Comparison of ENCODE assay signal across 11 mouse cellular contexts in the genomic region with DNA sequence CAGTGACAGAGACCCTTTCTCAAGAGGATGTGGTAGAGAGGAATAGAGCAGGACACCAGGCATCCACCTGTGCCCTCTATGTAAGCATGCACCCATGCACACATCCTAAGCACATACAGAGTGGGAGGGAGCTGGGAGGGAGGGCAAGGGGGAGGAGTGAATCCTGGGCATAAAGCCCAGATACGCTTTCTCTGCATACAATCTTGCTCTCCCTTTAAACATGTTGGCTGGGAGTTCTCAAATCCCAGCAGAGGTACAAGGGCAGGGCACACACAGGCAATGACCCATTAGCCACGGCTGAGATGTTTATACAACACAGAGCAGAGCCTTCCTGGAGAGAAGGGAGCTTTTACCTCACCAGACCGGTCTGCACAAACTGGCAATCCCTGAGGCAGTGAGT. TPM values are rescaled to one million over a fixed set of nuclear protein-coding genes. Genes with fewer than 3 reads are reported as not detected.
A peak's percentile ranks its signal among the peaks of the same experiment; 100 is the strongest.
DNase-seq lines count a peak whose midpoint lies in the region; ATAC-seq lines count a peak whose summit lies in the region.
"Had no signal": no experiment of that assay in that cellular context is flagged by ENCODE, and none has a peak within 500 bp of the region (broad histone marks: within the 10 kb centered on the region; RNA-seq: fewer than 3 reads in every experiment).

No protein-coding gene starts in this region.

- H3K36me3 ChIP-seq in midbrain, embryonic 13.5 days = no peaks in the 10 kb centered on the region
- no peaks in the 10 kb centered on the region for H3K36me3 ChIP-seq in midbrain, embryonic 15.5 days (replicated peaks)
- H3K36me3 ChIP-seq in stomach, embryonic 16.5 days (ENCODE audit: control insufficient read depth, insufficient read depth, low read length) = no peaks in the 10 kb centered on the region
- H3K36me3 ChIP-seq: heart, embryonic 10.5 days had no signal

- 42% methylated on average over 3 of the region's 3 CpGs for WGBS in midbrain, embryonic 13.5 days
- 38% methylated on average over 3 of the region's 3 CpGs for WGBS in midbrain, embryonic 15.5 days
- WGBS in stomach, embryonic 16.5 days = 4% methylated on average over 3 of the region's 3 CpGs

- peak; percentile 59; the same call in 1 of the 2 replicates for ATAC-seq in frontal cortex, adult (ENCODE audit: low TSS enrichment)
- peak; percentile 37; the same call in 1 of the 2 replicates for ATAC-seq in midbrain, embryonic 13.5 days
- ATAC-seq in midbrain, embryonic 15.5 days (replicated peaks) = no peak
- peak; percentile 81; the same call in 1 of the 2 replicates for ATAC-seq in stomach, embryonic 16.5 days (ENCODE audit: insufficient read depth, low FRiP score)

- H3K4me1 ChIP-seq in midbrain, embryonic 13.5 days (replicated peaks) = peaks cover 10% of the 10 kb centered on the region
- H3K4me1 ChIP-seq in midbrain, embryonic 15.5 days = 0 out of 2 replicates have a peak, but pooled peaks cover 6% of the 10 kb centered on the region
- peaks cover 28% of the 10 kb centered on the region for H3K4me1 ChIP-seq in stomach, embryonic 16.5 days (ENCODE audit: control insufficient read depth, insufficient read depth, low read length)

- no peak overlapping the region for H3K4me2 ChIP-seq in midbrain, embryonic 13.5 days (replicated peaks)
- H3K4me2 ChIP-seq in midbrain, embryonic 15.5 days = no peak overlapping the region
- no peak overlapping the region for H3K4me2 ChIP-seq in stomach, embryonic 16.5 days (ENCODE audit: low read depth, low read length)

- H3K4me3 ChIP-seq in midbrain, embryonic 13.5 days (replicated peaks) = no peak overlapping the region
- H3K4me3 ChIP-seq in midbrain, embryonic 15.5 days = no peak overlapping the region
- H3K4me3 ChIP-seq in stomach, embryonic 16.5 days (replicated peaks; ENCODE audit: low read length) = no peak overlapping the region
- H3K4me3 ChIP-seq: erythroblast, embryonic 14.5 days; heart, embryonic 10.5 days had no signal

- H3K27ac ChIP-seq in midbrain, embryonic 13.5 days = no peak overlapping the region
- no peak overlapping the region for H3K27ac ChIP-seq in midbrain, embryonic 15.5 days
- peak overlapping the region; percentile 46 for H3K27ac ChIP-seq in stomach, embryonic 16.5 days (ENCODE audit: low read length)
- H3K27ac ChIP-seq: heart, embryonic 10.5 days had no signal

- no peak for DNase-seq in frontal cortex, postnatal 10 days (ENCODE audit: low spot score in 2 of 2)
- DNase-seq in kidney, adult 9 months = peak; percentile 60
- DNase-seq in cerebellum, adult 9-11 months = no peak
- no peak for DNase-seq in MN1 (ENCODE audit: low spot score)

- no peaks in the 10 kb centered on the region for H3K9me3 ChIP-seq in midbrain, embryonic 13.5 days
- H3K9me3 ChIP-seq in midbrain, embryonic 15.5 days = no peaks in the 10 kb centered on the region
- no peaks in the 10 kb centered on the region for H3K9me3 ChIP-seq in stomach, embryonic 16.5 days (replicated peaks; ENCODE audit: control insufficient read depth, low read length)
- H3K9me3 ChIP-seq: heart, embryonic 10.5 days had no signal

- no peaks in the 10 kb centered on the region for H3K27me3 ChIP-seq in midbrain, embryonic 13.5 days
- 0 out of 2 replicates have a peak, but pooled peaks cover 2% of the 10 kb centered on the region for H3K27me3 ChIP-seq in midbrain, embryonic 15.5 days (replicated peaks)
- H3K27me3 ChIP-seq in stomach, embryonic 16.5 days (ENCODE audit: control insufficient read depth, insufficient read depth, low read length) = no peaks in the 10 kb centered on the region

- no peak overlapping the region for H3K9ac ChIP-seq in midbrain, embryonic 13.5 days (replicated peaks)
- no peak overlapping the region for H3K9ac ChIP-seq in midbrain, embryonic 15.5 days
- H3K9ac ChIP-seq in stomach, embryonic 16.5 days (ENCODE audit: low read length) = no peak overlapping the region

RNA-seq across cellular contexts. Expression of gene Rab17, which starts 6.5 kb away (rescaled TPM):
- 0.23 TPM in 1 of 2 replicates, not detected in the other for polyA plus RNA-seq in midbrain, embryonic 13.5 days (2015; fragmentation: Nextera tagmentation; extraction: Ambion mirVana)
- polyA plus RNA-seq in midbrain, embryonic 15.5 days (2015; fragmentation: Nextera tagmentation; extraction: Ambion mirVana) = 0.18 TPM in 1 of 2 replicates, not detected in the other
- polyA plus RNA-seq in stomach, embryonic 16.5 days (2015; fragmentation: Nextera tagmentation; extraction: Ambion mirVana) = 10.0 and 12.1 TPM in 2 replicates
- polyA plus RNA-seq: erythroblast, embryonic 14.5 days had no signal

RNA-seq across cellular contexts. Expression of gene Prlh, which starts 10.1 kb away (rescaled TPM):
- polyA plus RNA-seq in midbrain, embryonic 13.5 days (2015; fragmentation: Nextera tagmentation; extraction: Ambion mirVana) = not detected in 2 replicates
- not detected in 2 replicates for polyA plus RNA-seq in midbrain, embryonic 15.5 days (2015; fragmentation: Nextera tagmentation; extraction: Ambion mirVana)
- polyA plus RNA-seq in stomach, embryonic 16.5 days (2015; fragmentation: Nextera tagmentation; extraction: Ambion mirVana) = not detected in 2 replicates
- polyA plus RNA-seq: C2C12; heart, embryonic 10.5 days had no signal

RNA-seq across cellular contexts. Expression of gene Lrrfip1, which starts 35.5 kb away (rescaled TPM):
- 23.0 and 23.6 TPM in 2 replicates for polyA plus RNA-seq in midbrain, embryonic 13.5 days (2015; fragmentation: Nextera tagmentation; extraction: Ambion mirVana)
- 34.3 and 38.0 TPM in 2 replicates for polyA plus RNA-seq in midbrain, embryonic 15.5 days (2015; fragmentation: Nextera tagmentation; extraction: Ambion mirVana)
- 85.4 and 88.0 TPM in 2 replicates for polyA plus RNA-seq in stomach, embryonic 16.5 days (2015; fragmentation: Nextera tagmentation; extraction: Ambion mirVana)

RNA-seq across cellular contexts. Expression of gene Mlph, which starts 48.1 kb away (rescaled TPM):
- polyA plus RNA-seq in midbrain, embryonic 13.5 days (2015; fragmentation: Nextera tagmentation; extraction: Ambion mirVana) = 0.06 and 0.13 TPM in 2 replicates
- 0.23 and 0.46 TPM in 2 replicates for polyA plus RNA-seq in midbrain, embryonic 15.5 days (2015; fragmentation: Nextera tagmentation; extraction: Ambion mirVana)
- polyA plus RNA-seq in stomach, embryonic 16.5 days (2015; fragmentation: Nextera tagmentation; extraction: Ambion mirVana) = 4.4 and 9.0 TPM in 2 replicates
- polyA plus RNA-seq: erythroblast, embryonic 14.5 days had no signal
